Mouse (Mus musculus): Measurements from ENCODE around the gene Gm12569.

DNA sequence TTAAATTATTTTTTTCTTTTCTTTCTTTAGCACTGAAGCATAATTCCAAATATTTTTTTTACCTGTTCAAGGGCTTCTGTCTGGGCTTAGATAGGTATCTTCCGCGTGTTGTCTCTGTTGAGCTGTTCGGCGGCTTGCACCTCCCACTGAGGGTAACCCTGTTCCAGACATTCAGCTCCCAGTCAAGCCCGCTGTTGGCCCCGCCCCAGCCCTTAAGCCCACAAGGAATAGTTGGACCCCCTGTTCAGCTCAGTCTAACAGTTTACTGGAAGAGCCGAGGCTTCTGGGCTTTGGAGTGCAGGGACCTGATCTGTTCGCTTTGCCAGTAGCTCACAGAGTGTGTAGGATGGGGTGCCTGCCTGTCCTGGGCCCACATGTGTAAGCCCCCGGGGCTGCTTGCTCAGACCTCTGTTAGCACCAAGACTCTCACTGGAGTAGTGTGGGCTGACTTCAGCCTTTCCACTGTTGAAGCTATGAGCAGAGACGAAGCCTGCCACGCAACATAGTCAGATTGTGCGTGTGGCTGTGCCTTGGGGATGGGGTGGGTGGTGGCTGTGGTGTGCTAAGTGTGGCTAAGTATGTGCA, 785 bp upstream of the Gm12569 start:
- no peak for TF ChIP-seq GATA1 (IDR thresholded peaks at IDR 0.05; ENCODE audit: borderline replicate concordance, low read length)
- no peak for TF ChIP-seq FLI1 (IDR thresholded peaks at IDR 0.05; ENCODE audit: low read length)
